Mouse (Mus musculus) c-Kit-positive CD71-positive TER-119-positive erythroid progenitor cells, embryonic 14.5 days (primary cell): ENCODE results near the gene Rabl6.
A peak's percentile ranks its signal among the peaks of the same experiment; 100 is the strongest.

Source experiments
- DNase-seq: peaks from one replicate; pipeline ENCODE4 v3.0.0-alpha.2; 2013; ENCODE audit warnings: low spot score

Gene Rabl6

DNA sequence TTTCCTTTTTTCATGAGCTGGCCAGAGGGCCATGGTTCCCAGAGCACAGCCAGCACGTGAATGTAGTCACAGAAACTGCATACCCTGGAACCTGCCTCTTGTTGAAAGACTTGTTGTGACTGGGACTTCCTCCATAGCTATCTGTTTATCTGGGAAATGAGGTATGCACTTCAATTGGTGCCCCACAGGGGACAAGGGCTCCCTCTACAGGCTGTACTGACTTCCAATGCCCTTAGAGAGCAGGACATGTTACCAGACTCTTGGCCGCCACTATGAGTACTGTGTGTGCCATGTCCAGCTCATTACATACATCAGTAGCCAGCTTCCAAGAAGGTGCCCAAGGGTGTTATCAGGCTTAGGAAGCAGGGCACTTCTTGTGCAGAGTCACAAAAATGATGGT, 16.5 kb downstream of the Rabl6 start:
- peak; percentile 41 for DNase-seq

DNA sequence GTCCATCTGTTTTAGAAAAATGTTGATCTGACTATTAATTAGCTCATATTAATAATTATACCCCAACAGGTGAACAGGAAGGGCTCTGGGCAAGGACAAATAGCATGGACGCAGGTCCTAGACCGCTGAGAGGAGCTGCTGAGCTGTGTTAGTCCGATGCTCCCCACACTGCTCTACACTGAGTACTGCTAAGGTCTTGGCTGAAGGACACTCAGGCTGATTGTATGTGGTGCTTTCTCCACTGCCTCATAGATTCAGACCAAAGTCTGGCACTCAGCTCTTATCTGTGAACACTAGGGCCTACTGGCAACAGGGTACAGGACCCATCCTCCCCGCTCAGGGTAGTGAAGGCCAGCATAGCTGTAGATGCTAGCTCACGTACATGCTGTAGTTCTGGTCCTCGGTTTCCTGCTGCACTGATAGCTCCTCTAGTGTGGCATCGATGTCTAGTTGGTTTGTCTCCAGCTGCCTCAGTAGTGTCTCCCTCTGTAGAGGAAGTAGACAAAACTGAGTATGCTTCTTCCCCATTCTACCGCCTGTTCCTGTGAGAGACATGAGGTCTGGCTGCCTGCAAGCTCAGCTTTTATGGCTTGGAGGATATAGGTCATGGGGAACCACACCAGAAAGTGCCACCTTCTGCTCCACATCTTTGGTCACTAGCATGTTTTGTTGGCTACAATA, 20.0 kb downstream of the Rabl6 start:
- no peak for DNase-seq

DNA sequence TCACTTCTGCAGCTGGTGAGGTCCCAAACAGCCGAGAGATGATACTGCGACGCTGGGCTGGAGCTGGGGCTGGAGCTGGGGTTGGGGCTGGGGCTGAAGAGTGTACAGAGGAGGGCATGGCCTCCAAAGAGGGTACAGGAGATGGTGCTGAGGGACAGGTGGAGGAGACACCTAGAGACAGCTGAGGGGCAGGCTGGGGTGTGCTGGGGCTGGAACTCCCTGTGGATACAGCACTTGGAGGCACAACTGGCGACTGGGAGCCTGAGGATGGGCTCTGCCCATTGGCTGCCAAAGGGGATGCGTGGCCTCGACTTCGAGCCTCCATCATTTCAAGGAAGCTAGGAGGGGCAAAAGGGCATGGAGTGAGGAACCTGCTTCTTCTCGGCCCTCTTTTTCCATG, 21.0 kb downstream of the Rabl6 start:
- no peak for DNase-seq

DNA sequence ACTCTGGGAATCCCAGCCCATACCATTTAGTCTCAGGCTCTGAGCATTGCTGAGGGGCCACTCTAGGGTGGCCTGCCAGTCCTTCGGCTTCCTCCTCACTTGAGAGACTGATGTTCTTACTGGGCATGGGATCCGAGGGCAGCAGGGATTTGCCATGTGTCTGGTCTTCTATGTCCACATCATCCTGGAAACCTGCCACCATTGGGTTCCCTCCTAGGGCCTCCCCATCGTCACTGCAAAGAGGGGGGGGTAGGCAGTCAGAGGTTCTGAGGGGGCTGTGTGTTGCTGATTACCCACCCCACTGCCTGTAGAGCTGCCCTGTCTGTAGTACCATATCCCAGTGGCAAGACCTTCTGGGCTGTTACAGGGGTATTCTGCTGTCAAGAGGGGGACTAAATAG, 22.7 kb downstream of the Rabl6 start:
- DNase-seq = no peak

DNA sequence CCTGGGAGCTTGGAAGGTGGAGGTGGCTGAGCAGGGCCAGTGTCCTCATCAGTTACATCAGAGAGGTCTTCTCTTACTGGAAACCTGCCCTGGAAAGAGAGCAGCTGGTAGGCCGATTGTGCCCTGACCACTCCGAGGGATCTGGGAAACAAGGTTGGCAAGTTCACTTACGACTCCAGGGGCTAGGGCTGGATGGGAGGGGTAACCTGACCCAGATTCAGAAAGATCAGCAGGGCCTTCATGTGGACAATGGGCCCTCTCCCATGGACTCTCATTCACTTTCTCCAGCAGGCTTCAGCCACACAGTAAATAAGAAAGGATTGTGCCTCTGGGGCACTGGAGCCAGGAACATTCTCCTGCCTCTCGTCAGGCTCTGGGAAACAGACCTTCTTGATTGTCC, 23.5 kb downstream of the Rabl6 start:
- no peak for DNase-seq

DNA sequence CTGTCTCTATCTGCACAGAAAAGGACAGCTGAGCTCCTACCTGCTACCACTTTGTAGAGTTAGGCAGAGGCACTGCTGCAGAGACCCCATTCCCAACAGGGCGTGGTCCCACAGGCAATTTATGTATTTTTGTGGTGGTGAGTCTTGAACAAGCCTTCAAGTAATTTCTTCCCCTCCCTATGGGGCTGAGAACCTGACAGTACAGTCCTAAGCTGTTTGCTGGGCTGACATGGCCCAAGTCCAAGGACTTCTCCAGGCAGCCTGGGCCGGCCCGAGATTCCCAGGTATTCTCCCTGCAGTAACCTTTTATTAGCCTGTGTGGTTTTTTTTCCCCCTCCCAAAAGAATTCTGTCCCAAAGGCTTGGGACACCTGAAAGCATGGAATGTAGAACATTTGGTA, 24.2 kb downstream of the Rabl6 start:
- no peak for DNase-seq

DNA sequence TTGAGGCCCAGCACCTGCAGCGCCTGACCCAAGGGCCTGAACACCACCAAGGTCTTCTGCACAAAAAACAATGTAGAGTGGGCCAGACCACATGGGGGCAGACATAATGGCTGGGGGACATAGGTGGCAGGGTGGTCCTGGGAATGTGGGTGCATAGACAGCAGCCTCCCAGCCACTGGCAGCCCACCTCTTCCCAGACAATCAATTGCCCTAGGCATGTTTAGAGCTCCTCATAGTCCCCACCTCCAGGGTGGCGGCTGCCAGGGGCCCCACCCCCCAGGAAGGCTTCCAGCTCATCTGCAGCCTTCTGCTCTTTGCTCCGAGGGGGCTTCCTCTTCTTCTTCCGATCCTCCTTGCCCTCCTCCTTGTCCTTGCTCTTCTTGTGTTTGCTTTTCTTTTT, 24.8 kb downstream of the Rabl6 start:
- DNase-seq = no peak

DNA sequence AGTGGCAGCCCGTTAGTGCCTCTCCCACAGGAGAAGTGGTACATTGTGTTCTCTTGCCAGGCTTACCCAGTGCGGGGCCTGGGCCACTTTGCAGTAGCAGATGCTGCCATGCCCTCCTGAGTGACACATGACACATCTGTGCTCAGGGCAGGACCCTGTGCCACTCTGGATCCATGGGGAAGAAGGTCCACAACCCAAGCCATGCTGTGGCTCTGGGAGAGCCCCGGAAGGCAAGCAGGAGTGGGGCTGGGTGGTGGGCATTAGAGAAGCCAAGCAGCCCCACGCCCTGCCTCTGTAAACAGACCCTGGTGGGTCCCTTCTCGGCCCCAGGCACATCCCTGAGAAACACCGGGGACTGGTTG, 25.2 kb downstream of the Rabl6 start:
- DNase-seq = no peak

DNA sequence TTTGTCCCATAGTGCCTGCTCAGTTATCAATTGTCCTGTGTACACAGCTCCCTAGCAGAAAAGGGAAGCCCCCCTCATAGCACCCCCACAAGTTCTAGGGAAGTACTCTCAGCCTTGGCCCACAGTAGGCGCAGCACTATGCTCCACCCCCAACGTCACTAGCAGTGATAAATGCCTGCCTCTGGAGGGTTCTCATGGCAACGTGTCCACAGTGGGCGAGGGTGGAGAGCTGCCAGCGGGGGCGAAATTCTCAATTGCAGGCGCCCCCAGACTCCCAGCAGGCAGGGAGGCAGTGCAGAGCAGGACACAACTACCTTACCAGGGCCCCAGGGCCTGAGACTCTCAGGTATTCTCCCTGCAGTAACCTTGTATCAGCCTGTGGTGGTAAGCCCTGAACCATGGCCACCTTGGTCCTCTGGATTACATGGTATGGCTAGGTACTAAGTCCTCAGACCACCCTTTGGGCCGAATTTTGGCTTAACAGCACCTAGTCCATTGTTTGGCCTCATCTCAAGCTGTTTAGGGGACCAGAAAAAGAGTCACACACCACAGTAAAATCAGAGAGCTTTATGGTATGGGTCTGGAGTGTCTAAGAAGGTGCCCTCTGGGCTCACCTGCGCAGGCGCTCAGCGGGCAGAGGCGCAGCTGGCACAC, 25.7 kb downstream of the Rabl6 start:
- no peak for DNase-seq

DNA sequence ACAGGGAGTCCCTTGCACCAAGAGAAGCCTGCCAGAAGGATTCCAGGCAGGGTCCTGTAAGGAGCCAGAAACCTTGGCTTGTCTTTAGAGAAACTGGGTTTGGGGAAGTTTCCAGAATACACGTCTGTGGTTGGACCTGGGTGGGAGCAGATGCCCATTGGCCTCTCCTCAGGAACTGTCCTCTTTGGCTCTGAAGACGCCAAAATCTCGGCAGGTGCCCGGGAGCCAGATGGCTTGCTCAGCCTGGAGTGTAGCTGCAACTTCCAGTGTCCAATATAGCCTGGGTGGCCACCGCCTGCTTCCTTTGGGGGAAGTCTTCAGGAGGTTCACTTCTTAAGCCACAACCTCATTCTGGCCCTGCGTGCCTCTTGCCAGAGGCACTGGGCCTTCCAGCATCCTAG, 26.4 kb downstream of the Rabl6 start:
- no peak for DNase-seq

DNA sequence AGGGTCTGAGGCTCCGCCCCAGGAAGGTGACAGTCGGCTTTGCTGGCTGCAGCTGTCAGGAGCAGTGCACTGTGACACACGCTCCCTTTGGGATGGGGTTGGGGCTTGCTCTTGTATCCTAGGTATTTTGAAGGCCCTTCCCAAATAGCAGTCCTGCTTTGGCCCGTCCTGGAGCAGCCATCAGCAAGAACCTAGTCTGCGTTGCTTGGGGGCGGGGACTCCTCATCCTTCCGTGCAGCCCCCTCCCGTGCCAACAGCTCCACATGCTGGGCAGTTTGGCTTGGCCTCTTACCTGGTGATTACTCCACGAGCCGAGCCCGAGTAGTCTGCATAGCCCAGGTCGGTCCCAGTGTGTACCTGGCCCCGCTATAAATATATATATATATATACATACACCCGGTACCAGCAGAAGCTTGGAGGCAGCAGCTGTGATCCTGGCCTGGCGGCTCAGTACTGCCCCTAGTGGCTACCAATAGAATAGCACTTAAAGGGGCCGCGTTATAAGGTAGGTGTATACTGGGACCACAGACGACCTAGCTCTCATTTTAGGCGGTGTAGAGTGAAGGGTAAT, 26.9 kb downstream of the Rabl6 start, which contains the start of gene Ajm1:
Gene Ajm1 (minus strand): TSS at position 464 of the 571 bp plus-strand sequence.
- DNase-seq = peak; percentile 69

DNA sequence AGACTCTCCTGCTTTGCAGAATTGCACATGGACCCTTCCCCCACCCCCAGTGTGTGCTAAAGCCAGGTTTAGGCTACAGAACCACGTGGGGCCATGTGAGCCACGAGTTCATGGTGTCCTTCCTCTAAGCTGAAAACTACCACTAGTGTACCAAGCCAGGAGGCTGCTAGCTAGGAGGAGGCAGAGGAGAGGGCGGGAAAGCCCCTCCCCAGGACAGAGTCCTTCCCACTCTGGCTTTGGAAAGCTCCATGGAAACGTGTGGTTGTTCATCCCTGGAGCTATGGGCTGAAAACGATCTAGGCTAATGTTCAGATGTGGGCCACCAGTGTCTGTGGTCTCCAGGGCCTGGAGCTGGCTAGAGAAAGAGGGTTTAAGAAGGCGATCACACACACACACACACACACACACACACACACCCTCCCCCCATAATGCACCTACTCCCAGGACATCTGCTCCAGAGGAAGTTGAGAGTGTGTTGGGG, 27.7 kb downstream of the Rabl6 start:
- DNase-seq = no peak

DNA sequence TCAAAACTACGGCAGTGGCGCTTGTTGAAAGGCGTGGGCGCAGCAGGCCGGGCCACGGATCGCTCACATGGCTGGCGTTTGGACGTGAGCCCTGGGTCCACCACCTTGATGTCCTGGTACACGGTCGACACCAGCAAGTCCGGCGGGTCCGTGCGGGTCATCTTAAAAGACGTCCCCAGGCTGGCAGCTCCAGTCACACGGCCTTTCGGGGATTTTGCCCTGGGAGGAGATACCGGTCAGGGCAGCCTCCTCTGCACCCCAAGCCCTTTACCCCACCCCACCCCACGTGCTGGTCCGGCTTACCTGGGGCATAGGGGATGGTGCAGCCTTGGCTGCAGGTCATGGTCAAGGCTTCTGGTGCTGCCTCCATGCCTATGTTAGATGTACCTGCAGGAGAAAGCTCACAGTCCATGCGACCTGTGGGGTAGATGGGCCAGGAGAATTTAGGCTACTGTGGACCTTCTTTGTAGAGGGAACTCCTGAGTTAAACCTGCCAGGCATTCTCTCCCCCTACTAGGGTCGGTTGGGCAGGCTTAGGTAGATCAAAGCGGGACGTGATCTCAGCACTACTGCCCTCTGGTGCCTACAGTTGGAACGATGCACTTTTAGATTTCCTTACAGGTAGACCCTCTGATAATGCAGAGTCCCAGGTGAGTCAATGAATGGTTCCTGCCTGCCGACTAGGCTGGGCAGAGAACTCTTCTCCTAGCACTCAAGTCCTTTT, 28.4 kb downstream of the Rabl6 start:
- peak; percentile 42 for DNase-seq

DNA sequence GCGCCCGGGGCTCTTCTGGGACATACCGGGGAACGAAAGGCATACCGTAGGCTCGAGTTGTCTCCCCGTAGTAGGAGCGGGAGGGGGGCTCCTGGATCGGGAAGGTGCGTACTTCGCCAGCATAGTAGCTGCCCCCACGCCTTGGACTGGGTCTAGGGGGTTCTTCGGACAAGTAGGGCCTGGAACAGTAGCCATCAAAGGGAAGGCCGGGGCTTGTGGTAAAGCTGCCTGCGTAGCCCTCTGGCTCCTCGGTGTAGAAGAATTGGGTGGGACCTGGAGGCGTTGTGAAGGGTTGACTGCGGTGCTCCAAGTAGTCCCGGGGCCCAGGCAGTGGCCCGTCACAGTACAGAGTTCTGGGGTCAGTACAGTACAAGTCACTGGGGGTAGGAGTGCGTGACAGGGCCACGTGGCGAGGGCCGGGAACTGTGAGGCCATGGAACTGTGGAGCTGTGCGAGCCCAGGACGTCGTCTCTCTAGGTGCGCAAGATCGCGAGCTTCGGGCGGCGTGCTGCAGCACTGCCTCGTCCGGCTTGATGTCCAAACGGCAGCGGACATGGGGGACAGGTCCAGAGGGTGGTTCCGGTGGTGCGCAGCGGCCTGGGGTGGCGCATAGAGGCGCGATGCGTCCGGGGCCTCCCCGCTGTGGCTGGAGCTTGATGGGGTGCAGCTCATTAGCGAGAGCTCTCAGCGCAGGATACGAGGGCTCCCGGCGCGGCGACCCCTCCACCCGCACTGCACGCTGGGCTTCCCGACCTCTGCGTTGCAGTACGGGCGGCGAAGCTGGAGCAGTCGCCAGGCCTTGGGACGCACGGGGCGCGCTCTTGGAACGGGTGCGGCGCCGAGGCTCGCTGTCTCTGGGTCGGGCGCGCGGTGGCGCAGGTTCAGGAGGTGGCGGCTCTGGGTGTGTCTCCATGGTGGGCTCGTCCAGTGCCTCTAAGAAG, 29.3 kb downstream of the Rabl6 start:
- DNase-seq = no peak

DNA sequence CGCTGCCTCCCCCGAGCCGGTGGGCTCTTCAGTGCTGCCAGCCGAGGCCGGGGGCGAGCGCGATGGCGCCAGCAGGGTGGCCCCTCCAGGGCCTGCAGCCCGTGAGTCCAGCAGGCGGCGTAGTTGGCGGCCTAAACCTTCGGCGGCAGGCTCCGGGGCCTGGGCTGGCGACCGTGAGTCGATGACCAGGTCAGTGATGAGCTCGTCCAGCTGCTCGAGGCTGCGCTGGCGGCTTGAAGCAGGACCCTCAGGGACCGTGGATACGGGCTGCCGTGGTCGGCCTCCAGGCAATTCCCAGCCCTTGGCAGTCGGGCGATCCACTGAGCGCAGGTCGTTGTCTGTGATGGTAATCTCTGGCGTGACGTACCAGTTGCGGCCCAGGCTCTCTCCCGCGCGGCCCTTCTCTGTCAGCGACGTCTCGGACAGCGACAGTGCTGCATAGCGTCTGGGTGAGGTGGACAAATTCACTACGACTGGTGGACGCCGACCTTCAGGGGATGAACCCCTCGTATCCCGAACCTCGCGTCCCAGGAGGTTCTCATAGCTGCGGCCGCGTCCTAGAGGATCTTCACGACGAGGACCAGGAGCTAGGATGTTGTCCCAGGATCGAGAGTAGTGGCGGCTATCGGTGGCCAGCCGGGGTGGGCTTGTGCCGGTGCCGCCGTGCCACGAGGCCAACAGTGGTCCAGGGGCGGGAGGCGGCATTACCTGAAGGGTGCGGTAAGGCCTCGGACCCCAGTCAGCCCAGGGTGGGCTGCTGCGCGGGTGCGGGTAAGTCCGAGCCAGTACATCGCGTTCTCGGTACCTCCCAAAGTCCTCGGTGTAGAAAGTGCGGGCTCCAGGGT, 30.1 kb downstream of the Rabl6 start:
- no peak for DNase-seq

DNA sequence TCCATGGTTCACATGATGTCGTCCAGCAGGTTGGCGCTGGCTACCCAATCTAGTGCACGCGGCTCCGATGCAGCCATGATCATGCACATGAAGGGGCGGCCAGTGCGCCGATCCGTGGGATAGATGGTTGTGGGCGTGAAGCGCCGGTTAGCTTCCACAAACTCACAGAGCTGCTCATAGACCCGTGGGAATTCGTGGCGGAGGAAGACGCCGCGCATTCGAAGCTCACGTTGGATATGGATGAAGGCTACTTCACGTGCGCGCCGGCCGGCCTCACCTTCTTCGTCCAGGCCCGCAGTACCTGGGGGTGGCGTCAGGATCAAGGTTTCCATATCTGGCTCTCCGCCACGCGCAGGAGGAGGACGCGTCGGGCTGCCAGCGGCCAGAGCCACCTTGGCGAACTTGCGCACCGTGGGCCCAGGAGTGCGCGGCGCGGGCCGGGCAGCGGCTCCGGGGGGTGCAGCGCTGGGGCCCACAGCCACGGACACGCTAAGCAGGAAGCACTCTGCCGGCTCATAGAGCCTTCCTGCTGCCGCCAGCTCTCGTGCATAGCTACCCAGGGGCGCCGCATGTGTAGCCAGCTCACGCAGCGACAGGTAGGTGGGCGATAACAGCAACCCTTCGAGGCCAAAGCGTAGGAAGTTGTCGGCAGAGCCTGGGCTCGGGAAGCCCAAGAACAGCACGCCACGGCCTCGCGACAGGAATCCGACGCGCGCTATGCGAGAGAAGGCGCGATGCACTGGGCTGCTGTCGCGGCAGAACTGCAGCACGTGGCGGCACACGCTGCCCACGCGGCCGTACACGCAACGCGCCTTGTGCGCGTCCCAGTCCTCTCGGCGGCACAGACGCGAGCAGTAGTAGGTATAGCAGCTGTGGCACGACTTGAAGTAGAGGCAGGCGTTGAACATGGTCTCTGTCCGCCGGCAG, 31.1 kb downstream of the Rabl6 start:
- DNase-seq = no peak

DNA sequence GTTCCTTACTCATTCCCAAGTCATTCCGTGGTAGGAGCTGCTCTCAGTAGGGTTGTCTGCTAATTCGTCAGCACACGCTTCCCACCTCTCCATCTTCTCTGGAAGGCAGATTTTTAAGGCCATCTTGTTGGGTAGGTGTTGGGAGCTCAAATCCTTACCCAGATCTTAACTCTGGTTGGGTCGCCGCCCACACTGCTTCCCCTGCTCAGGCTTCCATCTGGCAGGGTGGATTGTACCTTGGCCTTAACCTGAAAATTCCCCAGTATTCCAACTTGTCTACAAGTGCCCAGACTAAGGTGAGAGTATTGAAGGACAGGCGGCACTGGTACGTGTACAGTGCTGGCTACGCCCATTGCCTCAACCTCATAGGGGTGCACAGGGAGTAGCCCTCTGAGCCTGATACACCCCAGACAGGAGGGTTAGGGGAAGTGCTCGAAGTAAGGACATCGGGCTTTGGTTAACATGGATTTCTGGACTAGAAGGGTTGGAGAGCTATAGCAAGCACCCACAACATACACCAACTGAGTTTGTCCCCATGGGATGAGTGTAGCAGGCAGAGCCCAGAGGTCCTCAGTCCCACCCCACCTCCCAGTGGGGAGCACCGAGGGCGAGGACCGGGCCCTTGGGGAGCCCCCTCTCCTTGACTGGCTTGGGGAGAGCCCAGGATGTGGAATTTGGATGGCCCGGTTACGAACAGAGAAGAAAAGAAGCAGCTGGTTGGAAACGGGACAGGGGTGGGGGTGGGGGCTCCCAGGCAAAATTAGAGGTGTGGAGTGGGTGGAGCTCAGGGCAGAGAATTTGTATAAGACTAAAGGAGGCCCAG, 32.1 kb downstream of the Rabl6 start:
- DNase-seq = no peak

DNA sequence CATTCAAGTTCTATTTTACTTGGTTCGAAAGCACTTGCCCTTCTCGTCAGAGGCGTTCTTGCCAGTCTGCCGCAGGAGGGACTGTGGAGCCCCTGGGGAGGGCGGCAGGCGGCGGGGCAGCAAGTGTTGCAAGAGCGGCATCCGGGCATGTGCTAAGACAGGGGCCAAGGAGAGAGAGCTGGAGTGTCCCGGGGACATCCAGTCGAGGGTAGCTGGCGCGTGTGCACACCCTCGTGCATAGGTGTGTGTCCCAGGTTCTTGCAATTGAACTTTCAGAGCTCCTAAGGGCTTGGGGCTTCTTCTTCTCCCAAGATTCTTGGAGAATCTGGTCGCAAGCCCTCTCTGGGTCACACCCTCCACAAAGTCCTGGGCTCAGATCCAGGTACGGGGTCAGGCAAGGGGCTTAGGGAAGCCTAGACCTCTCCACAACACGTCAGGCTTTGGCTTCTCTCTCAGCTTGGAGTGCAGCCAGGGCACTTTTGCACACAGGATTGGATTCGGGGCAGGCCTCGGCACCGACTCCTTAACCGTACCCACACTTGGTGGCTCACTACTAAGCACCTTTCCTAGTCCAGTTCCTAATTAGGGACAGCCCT, 32.8 kb downstream of the Rabl6 start:
- no peak for DNase-seq
